Mouse (Mus musculus) bone marrow macrophage, adult 2 months (primary cell): Measurements from ENCODE around the gene Cacna2d3. TPM values are rescaled to one million over a fixed set of nuclear protein-coding genes. Genes with fewer than 3 reads are reported as not detected.

Experiments
- H3K27ac ChIP-seq: 2 replicates; pipeline ENCODE4 v1.5.1; 2012; ENCODE audit warnings: low read depth, low read length; ENCODE audit not compliant: insufficient read depth
- H3K4me1 ChIP-seq: 2 replicates; pipeline ENCODE4 v1.6.1; 2012; ENCODE audit warnings: low read length; ENCODE audit not compliant: control insufficient read depth, insufficient read depth
- H3K4me3 ChIP-seq: 2 replicates; pipeline ENCODE4 v1.5.1; 2012; ENCODE audit warnings: mild to moderate bottlenecking, low read length, moderate library complexity; ENCODE audit not compliant: insufficient read depth
- CTCF ChIP-seq: IDR thresholded peaks from 2 replicates; pipeline ENCODE4 v1.5.1; 2012; ENCODE audit warnings: low read depth, mild to moderate bottlenecking, low read length, moderate library complexity
- POLR2A ChIP-seq: IDR thresholded peaks from 2 replicates; pipeline ENCODE4 v1.6.1; 2012; ENCODE audit warnings: mild to moderate bottlenecking, low read depth, low read length, borderline replicate concordance
- polyA plus RNA-seq: library from polyadenylated mRNA; stranded (reverse); fragments of >200 nt; gene quantifications from 2 replicates; pipeline ENCODE4 v1.2.4, GENCODE M21; 2012; ENCODE audit not compliant: missing spikeins, insufficient read depth, insufficient read length

Cacna2d3 gene
- polyA plus RNA-seq, 1 experiment = not detected

DNA sequence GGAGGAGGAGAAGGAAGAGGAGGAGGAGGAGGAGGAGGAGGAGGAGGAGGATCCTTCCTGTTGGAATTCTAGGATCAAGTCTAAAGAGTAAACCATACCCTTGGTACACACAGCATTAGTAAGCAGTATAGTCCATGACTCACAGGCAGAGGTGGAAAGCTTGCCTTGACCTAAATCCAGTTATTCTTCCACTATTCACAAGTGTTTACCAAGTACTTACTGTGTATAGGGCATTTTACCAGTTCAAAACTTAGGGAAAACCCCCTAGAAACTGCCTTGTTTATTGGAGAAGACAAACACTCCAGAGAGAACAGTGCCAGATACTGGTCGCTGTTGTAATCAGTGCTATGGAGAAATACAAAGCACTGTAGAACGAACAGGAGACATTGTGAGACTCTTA lies 443.3 kb downstream of the Cacna2d3 start:
- Histone ChIP-seq H3K4me3 (no peak overlapping the region), H3K4me1 (no peaks in the 10 kb centered on the region), H3K27ac (no peak overlapping the region)
- TF ChIP-seq CTCF (no peak), POLR2A (no peak)

DNA sequence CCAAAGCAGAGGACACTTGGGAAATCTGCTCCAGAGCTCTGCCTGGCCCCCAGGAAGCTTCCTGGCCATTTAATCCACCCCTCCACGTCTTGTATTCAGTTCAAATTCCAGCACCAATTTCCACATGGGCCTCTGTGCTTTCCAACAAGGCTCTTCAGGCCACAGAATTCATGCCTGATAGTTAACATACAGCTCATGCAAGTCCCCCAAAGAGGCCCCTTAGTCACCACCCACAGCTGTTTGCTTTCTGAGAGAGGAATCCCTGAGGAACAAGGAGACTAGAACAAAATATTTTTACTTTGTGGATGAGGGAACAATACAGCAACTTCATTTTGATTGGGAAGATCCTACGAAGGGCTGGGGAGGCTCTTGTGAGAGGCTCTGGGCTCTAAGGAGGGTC lies 444.0 kb downstream of the Cacna2d3 start:
- no peak overlapping the region for H3K27ac ChIP-seq
- no peaks in the 10 kb centered on the region for H3K4me1 ChIP-seq
- H3K4me3 ChIP-seq = no peak overlapping the region
- TF ChIP-seq CTCF (no peak), POLR2A (no peak)

- TF ChIP-seq POLR2A = no peak
- no peak for TF ChIP-seq CTCF
- Histone ChIP-seq H3K27ac (no peak overlapping the region), H3K4me1 (no peaks in the 10 kb centered on the region), H3K4me3 (no peak overlapping the region)
These were observed 447.8 kb downstream of the Cacna2d3 start for GRCm38 (mm10) chr14:29273890-29274289.

GRCm38 (mm10) chr14:29270541-29270940 lies 451.1 kb downstream of the Cacna2d3 start:
- H3K27ac ChIP-seq = no peak overlapping the region
- TF ChIP-seq CTCF (no peak), POLR2A (no peak)
- no peaks in the 10 kb centered on the region for H3K4me1 ChIP-seq
- no peak overlapping the region for H3K4me3 ChIP-seq

DNA sequence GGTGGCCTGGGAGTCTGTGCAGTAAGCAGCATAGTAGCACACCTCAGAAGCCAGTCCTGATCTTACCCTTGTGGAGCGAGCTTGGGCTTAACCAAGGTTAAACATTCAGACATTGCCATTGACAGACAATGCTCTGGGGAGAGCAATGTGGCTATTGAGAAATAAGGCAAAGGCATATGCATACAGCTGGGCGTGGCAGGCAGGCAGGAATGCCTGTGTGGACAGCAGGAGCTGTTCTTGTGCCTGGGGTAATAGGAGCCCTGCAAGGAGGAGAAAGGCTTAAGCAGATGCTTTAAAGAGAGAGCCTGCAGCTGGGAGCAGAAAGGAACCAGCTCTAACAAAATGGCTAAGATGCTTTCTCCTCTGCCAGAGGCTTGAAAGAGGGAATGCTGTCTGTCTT lies 451.8 kb downstream of the Cacna2d3 start:
- TF ChIP-seq POLR2A = no peak
- no peak for TF ChIP-seq CTCF
- no peaks in the 10 kb centered on the region for H3K4me1 ChIP-seq
- no peak overlapping the region for H3K4me3 ChIP-seq
- no peak overlapping the region for H3K27ac ChIP-seq

DNA sequence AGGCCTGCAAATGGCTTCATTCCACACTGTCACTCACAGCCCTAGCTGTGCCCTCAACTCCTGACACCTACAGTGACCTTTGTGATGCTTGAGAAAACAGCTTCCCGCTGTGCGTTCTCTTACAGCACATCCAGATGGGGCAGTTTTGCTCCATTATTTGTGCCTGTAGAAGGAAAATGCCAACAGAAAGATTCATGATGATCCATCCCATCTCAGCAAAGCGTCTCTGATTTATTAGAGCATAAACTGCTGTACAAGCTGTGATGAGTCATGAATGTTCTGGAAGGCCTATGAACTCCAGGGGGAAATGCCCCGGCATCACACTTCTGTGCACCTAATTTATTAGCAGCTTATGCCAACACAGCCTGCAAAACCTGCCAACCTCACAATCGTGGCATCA lies 453.1 kb downstream of the Cacna2d3 start:
- H3K4me1 ChIP-seq = no peaks in the 10 kb centered on the region
- no peak for TF ChIP-seq POLR2A
- TF ChIP-seq CTCF = no peak
- no peak overlapping the region for H3K27ac ChIP-seq
- no peak overlapping the region for H3K4me3 ChIP-seq

GRCm38 (mm10) chr14:29267233-29267874 lies 454.3 kb downstream of the Cacna2d3 start:
- no peak for TF ChIP-seq POLR2A
- TF ChIP-seq CTCF = no peak
- no peak overlapping the region for H3K4me3 ChIP-seq
- H3K4me1 ChIP-seq = no peaks in the 10 kb centered on the region
- H3K27ac ChIP-seq = no peak overlapping the region

DNA sequence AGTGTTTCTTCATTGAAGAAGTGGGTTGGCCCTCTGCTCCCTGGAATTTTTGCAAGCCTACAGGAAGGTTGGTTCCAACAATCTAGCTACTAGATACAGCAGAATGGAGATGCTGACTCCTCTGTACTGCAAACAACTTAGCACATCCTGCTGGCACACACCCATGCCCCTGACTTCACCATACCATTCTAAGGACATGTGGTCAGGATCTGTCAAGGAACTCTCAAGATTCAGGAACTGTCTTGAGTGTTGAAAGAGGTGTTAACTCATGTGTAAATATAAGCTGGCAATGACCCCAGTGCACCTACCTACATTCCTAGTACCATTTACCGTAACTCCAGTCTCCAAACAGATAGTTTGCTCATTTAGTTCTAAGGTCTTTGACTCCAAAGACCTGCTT lies 461.0 kb downstream of the Cacna2d3 start:
- TF ChIP-seq CTCF (no peak), POLR2A (no peak)
- no peak overlapping the region for H3K27ac ChIP-seq
- H3K4me3 ChIP-seq = no peak overlapping the region

DNA sequence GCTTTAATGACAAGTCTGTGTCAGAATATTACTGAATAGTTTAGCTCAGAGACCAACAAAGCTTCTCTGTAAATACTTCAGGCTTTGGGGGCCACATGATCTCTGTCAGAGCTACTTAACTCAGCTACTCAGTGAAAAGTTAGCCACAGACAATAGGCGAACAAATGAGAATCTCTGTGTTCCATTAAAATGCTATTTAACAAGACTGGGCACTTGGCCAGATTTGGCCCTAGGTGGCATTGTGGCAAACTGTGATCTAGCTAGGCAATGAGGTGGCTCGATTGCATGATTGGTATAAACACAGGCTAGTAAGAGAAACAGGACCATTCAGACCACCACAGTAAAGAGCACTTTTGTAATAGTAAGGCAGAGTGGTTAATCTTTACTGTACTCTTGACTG lies 478.1 kb downstream of the Cacna2d3 start:
- H3K27ac ChIP-seq = no peak overlapping the region

More for the DNA sequence above, 461.0 kb downstream of the Cacna2d3 start:
- H3K4me1 ChIP-seq = no peaks in the 10 kb centered on the region

GRCm38 (mm10) chr14:29238446-29238845 lies 483.2 kb downstream of the Cacna2d3 start:
- TF ChIP-seq CTCF (no peak), POLR2A (no peak)
- Histone ChIP-seq H3K27ac (no peak overlapping the region), H3K4me1 (no peaks in the 10 kb centered on the region), H3K4me3 (no peak overlapping the region)

More for the DNA sequence above, 478.1 kb downstream of the Cacna2d3 start:
- H3K4me1 ChIP-seq = no peaks in the 10 kb centered on the region
- H3K4me3 ChIP-seq = no peak overlapping the region
- TF ChIP-seq CTCF (no peak), POLR2A (no peak)
